Mouse (Mus musculus): ENCODE data around the gene Vtn. TPM values are rescaled to one million over a fixed set of nuclear protein-coding genes. Genes with fewer than 3 reads are reported as not detected.
A peak's percentile ranks its signal among the peaks of the same experiment; 100 is the strongest.

Gene Vtn
- polyA plus RNA-seq, 1 experiment from 2014 or later: 0.81 TPM

- Histone ChIP-seq H3K4me3 (ENCODE audit: low read depth, low read length) (no peak overlapping the region), H3K27ac (ENCODE audit: low read length) (no peak overlapping the region), H3K9ac (replicated peaks; ENCODE audit: low read depth, low read length) (no peak overlapping the region), H3K4me1 (ENCODE audit: control insufficient read depth, insufficient read depth, low read length) (peaks cover 6% of the 10 kb centered on the region; the same call in 1 of the 2 replicates), H3K9me3 (ENCODE audit: control insufficient read depth, low read depth, low read length) (no peaks in the 10 kb centered on the region), H3K27me3 (ENCODE audit: control insufficient read depth, insufficient read depth, low read length) (no peaks in the 10 kb centered on the region), H3K4me2 (replicated peaks; ENCODE audit: low read depth, low read length) (no peak overlapping the region), H3K36me3 (ENCODE audit: control insufficient read depth, insufficient read depth, low read length) (peaks cover 27% of the 10 kb centered on the region)
- no peak for ATAC-seq (ENCODE audit: insufficient number of reproducible peaks, insufficient read depth, low FRiP score, low read depth)
- WGBS: 53% methylated on average over 8 of the region's 8 CpGs
Measured at GRCm38 (mm10) chr11:78545181-78545580, 46.3 kb downstream of the Vtn start.

DNA sequence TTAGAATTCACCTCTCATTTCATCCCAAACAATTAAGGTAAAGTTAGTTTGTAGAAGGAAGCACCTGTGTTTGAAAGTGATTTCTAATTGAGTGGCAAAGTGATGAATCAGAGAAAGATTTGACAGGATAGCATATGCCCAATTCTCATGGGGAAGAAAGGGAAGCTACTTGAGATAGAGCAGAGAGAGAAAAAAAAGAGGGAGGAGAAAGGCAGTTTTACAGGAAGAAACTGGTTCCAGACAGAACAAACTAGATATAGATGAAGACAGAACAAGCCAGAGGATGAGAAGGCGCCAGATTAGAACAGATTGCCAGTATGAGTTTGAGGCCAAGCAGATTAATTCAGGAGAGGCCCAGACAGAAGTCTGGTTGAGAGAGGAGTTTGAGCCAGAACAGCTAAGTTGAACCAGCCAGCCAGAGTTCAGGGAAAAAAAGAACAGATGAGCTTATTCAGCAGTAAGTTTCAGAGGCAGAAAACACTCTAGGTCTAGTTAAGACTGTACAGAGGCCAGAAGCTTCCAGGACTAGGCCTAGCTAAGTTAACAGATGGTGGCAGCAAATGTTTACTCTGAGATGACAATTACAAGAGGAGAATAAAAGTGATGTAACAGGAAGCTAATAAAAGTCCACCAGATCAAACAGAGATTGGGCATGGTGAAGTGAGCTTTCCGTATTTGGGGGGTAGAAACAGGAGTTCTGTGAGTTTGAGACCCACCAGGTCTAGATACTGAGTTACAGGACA, 49.0 kb downstream of the Vtn start:
- no peaks in the 10 kb centered on the region for H3K9me3 ChIP-seq (ENCODE audit: control insufficient read depth, low read depth, low read length)
- H3K4me2 ChIP-seq (replicated peaks; ENCODE audit: low read depth, low read length): no peak overlapping the region

GRCm38 (mm10) chr11:78549491-78549987, 50.6 kb downstream of the Vtn start:
- Histone ChIP-seq H3K27me3 (ENCODE audit: control insufficient read depth, insufficient read depth, low read length) (no peaks in the 10 kb centered on the region), H3K9ac (replicated peaks; ENCODE audit: low read depth, low read length) (peak overlapping the region; percentile 63), H3K4me2 (replicated peaks; ENCODE audit: low read depth, low read length) (peak overlapping the region; percentile 75), H3K36me3 (ENCODE audit: control insufficient read depth, insufficient read depth, low read length) (0 out of 2 replicates have a peak, but pooled peaks cover 4% of the 10 kb centered on the region), H3K4me3 (ENCODE audit: low read depth, low read length) (peak overlapping the region; percentile 65), H3K27ac (ENCODE audit: low read length) (no peak overlapping the region; the same call in 1 of the 2 replicates), H3K4me1 (ENCODE audit: control insufficient read depth, insufficient read depth, low read length) (peaks cover 6% of the 10 kb centered on the region; the same call in 1 of the 2 replicates), H3K9me3 (ENCODE audit: control insufficient read depth, low read depth, low read length) (no peaks in the 10 kb centered on the region; the same call in 1 of the 2 replicates)
- 3% methylated on average over 5 of the region's 5 CpGs for WGBS
- no peak for ATAC-seq (ENCODE audit: insufficient number of reproducible peaks, insufficient read depth, low FRiP score, low read depth)

More for the DNA sequence above, 49.0 kb downstream of the Vtn start:
- no peak for ATAC-seq (ENCODE audit: insufficient number of reproducible peaks, insufficient read depth, low FRiP score, low read depth)
- H3K27me3 ChIP-seq (ENCODE audit: control insufficient read depth, insufficient read depth, low read length): no peaks in the 10 kb centered on the region
- no peak overlapping the region for H3K27ac ChIP-seq (ENCODE audit: low read length)
- H3K9ac ChIP-seq (replicated peaks; ENCODE audit: low read depth, low read length): no peak overlapping the region
- WGBS: 82% methylated on average over 2 of the region's 2 CpGs
- H3K36me3 ChIP-seq (ENCODE audit: control insufficient read depth, insufficient read depth, low read length): peaks cover 12% of the 10 kb centered on the region
- no peak overlapping the region for H3K4me3 ChIP-seq (ENCODE audit: low read depth, low read length)
- H3K4me1 ChIP-seq (ENCODE audit: control insufficient read depth, insufficient read depth, low read length): peaks cover 6% of the 10 kb centered on the region; the same call in 1 of the 2 replicates

DNA sequence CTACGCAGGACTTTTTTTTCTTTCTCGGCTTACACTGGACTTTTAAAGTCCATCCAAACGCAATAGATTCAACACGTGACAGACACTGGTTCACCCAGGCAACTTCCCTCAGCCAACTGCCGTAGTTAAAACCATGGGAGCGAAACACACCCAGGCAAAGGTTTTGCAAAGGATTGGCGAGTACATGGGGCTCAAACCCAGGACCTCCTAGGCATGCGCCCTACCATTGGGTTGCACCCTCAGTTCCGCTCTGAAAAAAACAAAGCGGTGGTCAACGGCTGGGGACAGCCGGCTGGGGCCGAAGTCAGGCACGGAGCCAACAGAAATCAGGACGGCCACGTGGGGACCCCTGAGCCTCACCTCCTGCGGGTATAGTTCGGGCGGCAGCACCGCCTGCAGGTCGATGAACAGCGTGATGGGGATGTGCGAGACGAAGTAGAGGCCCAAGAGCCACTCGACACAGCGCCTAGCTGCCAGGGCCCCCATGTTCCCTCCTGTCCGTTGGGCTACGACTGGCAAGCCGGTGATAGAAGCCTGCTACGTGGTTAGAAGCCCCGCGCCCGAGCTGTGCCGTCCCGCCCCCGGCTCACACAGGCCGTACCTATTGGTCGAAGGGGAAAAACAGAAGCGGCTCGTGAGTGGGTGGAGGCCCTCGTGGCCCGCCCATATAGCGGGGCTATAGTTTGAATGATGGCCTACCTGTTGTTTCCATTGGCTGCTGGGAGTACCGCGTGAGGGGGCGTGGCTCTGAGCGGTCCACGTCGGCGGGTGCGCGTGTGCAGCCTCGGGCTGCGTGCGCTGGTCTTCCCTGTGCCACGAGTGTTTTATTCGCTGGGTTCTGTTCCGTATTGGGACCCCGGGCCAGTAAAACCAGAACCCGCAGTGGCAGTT, 51.5 kb downstream of the Vtn start, which contains the start of gene Tmem97:
TSS of gene Tmem97 (minus strand) at position 610 of the 891 bp plus-strand sequence.
- peaks cover 6% of the 10 kb centered on the region; the same call in 1 of the 2 replicates for H3K4me1 ChIP-seq (ENCODE audit: control insufficient read depth, insufficient read depth, low read length)
- peak within 1 kb of the TSS; percentile 63 for H3K9ac ChIP-seq (replicated peaks; ENCODE audit: low read depth, low read length)
- H3K4me2 ChIP-seq (replicated peaks; ENCODE audit: low read depth, low read length): peak within 1 kb of the TSS; percentile 75
- ATAC-seq (ENCODE audit: insufficient number of reproducible peaks, insufficient read depth, low FRiP score, low read depth): peak; percentile 100
- WGBS: under 1% methylated on average over 60 of the region's 60 CpGs
- H3K4me3 ChIP-seq (ENCODE audit: low read depth, low read length): peak within 1 kb of the TSS; percentile 65
- H3K27ac ChIP-seq (ENCODE audit: low read length): peak within 1 kb of the TSS; percentile 79
- no peaks in the 10 kb centered on the region for H3K27me3 ChIP-seq (ENCODE audit: control insufficient read depth, insufficient read depth, low read length)
- no peaks in the 10 kb centered on the region; the same call in 1 of the 2 replicates for H3K9me3 ChIP-seq (ENCODE audit: control insufficient read depth, low read depth, low read length)
- 0 out of 2 replicates have a peak, but pooled peaks cover 3% of the 10 kb centered on the region for H3K36me3 ChIP-seq (ENCODE audit: control insufficient read depth, insufficient read depth, low read length)

DNA sequence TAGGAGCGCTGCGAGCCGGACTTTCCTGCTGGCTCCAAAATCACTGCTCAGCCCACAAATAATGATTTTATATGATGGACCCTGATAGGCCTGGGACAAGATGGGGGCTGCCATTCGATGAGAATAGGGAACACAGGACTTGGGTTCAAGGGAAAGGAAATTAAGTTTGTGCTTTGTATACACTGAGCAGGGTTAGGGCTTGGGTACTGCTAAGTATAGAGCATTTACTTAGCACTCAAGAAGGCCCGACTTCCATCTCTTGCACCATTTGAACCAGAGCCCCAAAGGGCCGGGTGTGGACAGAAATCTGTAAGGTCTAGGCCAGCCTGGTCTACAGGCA, 52.1 kb downstream of the Vtn start:
- 33% methylated on average over 6 of the region's 6 CpGs for WGBS

More for the DNA sequence above, 52.1 kb downstream of the Vtn start:
- no peaks in the 10 kb centered on the region for H3K36me3 ChIP-seq (ENCODE audit: control insufficient read depth, insufficient read depth, low read length)
- H3K4me3 ChIP-seq (ENCODE audit: low read depth, low read length): peak overlapping the region; percentile 65
- H3K4me1 ChIP-seq (ENCODE audit: control insufficient read depth, insufficient read depth, low read length): peaks cover 6% of the 10 kb centered on the region; the same call in 1 of the 2 replicates
- 0 out of 2 replicates have a peak, but pooled peaks have one; percentile 8 for ATAC-seq (ENCODE audit: insufficient number of reproducible peaks, insufficient read depth, low FRiP score, low read depth)
- no peaks in the 10 kb centered on the region for H3K27me3 ChIP-seq (ENCODE audit: control insufficient read depth, insufficient read depth, low read length)
- 0 out of 2 replicates have a peak overlapping the region, but pooled peaks have one; percentile 38 for H3K9ac ChIP-seq (replicated peaks; ENCODE audit: low read depth, low read length)
- H3K27ac ChIP-seq (ENCODE audit: low read length): peak overlapping the region; percentile 72; the same call in 1 of the 2 replicates
- no peaks in the 10 kb centered on the region; the same call in 1 of the 2 replicates for H3K9me3 ChIP-seq (ENCODE audit: control insufficient read depth, low read depth, low read length)
- H3K4me2 ChIP-seq (replicated peaks; ENCODE audit: low read depth, low read length): peak overlapping the region; percentile 75

Other genes with a start within 250 kb of the Vtn start
- gene 2610507B11Rik, start 237.3 kb upstream of the Vtn start, polyA plus RNA-seq (2014; fragmentation: Nextera tagmentation; extraction: Ambion mirVana): 98.3 and 98.7 TPM in 2 replicates
- gene BC030499, start 208.2 kb upstream of the Vtn start, polyA plus RNA-seq (2014; fragmentation: Nextera tagmentation; extraction: Ambion mirVana): 0.17 and 0.32 TPM in 2 replicates
- 40.5 and 44.6 TPM in 2 replicates for gene Spag5, start 197.6 kb upstream of the Vtn start, polyA plus RNA-seq (2014; fragmentation: Nextera tagmentation; extraction: Ambion mirVana)
- 18.8 and 21.2 TPM in 2 replicates for gene Aldoc, start 176.1 kb upstream of the Vtn start, polyA plus RNA-seq (2014; fragmentation: Nextera tagmentation; extraction: Ambion mirVana)
- gene Pigs, start 170.7 kb upstream of the Vtn start, polyA plus RNA-seq (2014; fragmentation: Nextera tagmentation; extraction: Ambion mirVana): 67.7 and 69.8 TPM in 2 replicates
- 45.9 and 47.5 TPM in 2 replicates for gene Unc119, start 155.6 kb upstream of the Vtn start, polyA plus RNA-seq (2014; fragmentation: Nextera tagmentation; extraction: Ambion mirVana)
- gene Foxn1, start 112.5 kb upstream of the Vtn start, polyA plus RNA-seq (2014; fragmentation: Nextera tagmentation; extraction: Ambion mirVana): 0.45 and 0.64 TPM in 2 replicates
- 0.10 TPM in 2 replicates for gene Slc13a2, start 76.9 kb upstream of the Vtn start, polyA plus RNA-seq (2014; fragmentation: Nextera tagmentation; extraction: Ambion mirVana)
- gene Slc46a1, start 33.4 kb upstream of the Vtn start, polyA plus RNA-seq (2014; fragmentation: Nextera tagmentation; extraction: Ambion mirVana): 12.9 and 14.3 TPM in 2 replicates
- 2.1 and 3.6 TPM in 2 replicates for gene Sarm1, start 1.3 kb upstream of the Vtn start, polyA plus RNA-seq (2014; fragmentation: Nextera tagmentation; extraction: Ambion mirVana)
- gene Sebox, start 4.4 kb downstream of the Vtn start, polyA plus RNA-seq (2014; fragmentation: Nextera tagmentation; extraction: Ambion mirVana): not detected in 2 replicates
- gene Tmem199, start 13.1 kb downstream of the Vtn start, polyA plus RNA-seq (2014; fragmentation: Nextera tagmentation; extraction: Ambion mirVana): 52.1 and 52.9 TPM in 2 replicates
- 131 and 135 TPM in 2 replicates for gene Poldip2, start 13.1 kb downstream of the Vtn start, polyA plus RNA-seq (2014; fragmentation: Nextera tagmentation; extraction: Ambion mirVana)
- 81.2 and 82.9 TPM in 2 replicates for gene Tnfaip1, start 37.2 kb downstream of the Vtn start, polyA plus RNA-seq (2014; fragmentation: Nextera tagmentation; extraction: Ambion mirVana)
- 126 and 142 TPM in 2 replicates for gene Ift20, start 37.3 kb downstream of the Vtn start, polyA plus RNA-seq (2014; fragmentation: Nextera tagmentation; extraction: Ambion mirVana)
- 88.5 and 113 TPM in 2 replicates for gene Tmem97, start 51.7 kb downstream of the Vtn start, polyA plus RNA-seq (2014; fragmentation: Nextera tagmentation; extraction: Ambion mirVana)
- gene Nlk, start 198.3 kb downstream of the Vtn start, polyA plus RNA-seq (2014; fragmentation: Nextera tagmentation; extraction: Ambion mirVana): 10.1 and 13.4 TPM in 2 replicates

All from stomach, embryonic 14.5 days (tissue).